Mouse (Mus musculus): ENCODE results near the gene Echs1. TPM values are rescaled to one million over a fixed set of nuclear protein-coding genes. Genes with fewer than 3 reads are reported as not detected.

Echs1 gene
- 44.9 and 45.7 TPM in 2 replicates for polyA plus RNA-seq (2012; ENCODE audit: insufficient read depth, insufficient read length, missing spikeins)

DNA sequence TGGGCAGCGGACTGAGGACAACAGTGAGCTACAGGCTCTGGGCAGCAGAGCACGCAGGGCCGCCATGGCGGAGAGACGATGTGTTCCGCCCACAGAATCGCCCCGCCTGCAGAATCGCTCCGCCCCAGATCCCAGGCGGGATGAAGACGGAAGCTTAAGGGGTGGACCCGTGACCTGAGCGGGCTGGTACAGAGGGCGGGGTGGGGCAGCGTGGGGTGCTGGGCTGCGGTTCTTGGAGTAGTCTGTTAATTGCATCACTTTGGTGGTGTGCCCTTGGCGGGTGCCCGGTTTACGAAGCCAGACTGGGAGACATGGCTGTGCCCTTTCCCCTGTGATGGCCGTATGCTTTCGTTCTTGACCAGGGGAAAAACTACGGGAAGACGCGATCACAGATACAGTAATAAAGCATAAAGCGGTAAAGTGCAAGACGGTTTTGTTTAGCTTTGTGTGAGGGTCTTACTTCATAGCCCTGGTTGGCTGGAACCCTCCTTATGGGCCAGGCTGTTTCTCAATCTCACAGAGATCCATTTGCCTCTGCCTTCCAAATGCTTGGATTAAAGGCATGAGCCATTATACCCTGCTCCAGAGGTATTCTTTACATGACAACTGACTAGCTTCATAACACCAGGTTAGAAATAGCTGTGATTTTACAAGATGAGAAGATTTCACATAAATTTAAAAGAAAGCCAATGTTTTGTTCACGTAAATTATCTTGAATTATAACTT, at the start of gene Echs1:
Gene Echs1 (minus strand): TSS at position 148 of the 726 bp plus-strand sequence.
- peak within 1 kb of the TSS; percentile 79 for H3K4me3 ChIP-seq (ENCODE audit: insufficient read depth, low read length)
- peaks cover 24% of the 10 kb centered on the region for H3K4me1 ChIP-seq (ENCODE audit: control insufficient read depth, insufficient read depth, low read length)
- peak within 1 kb of the TSS; percentile 73 for H3K27ac ChIP-seq (ENCODE audit: insufficient read depth, low read depth, low read length)
- TF ChIP-seq CTCF (IDR thresholded peaks at IDR 0.05; ENCODE audit: low read depth, low read length) (no peak), POLR2A (IDR thresholded peaks at IDR 0.05; ENCODE audit: borderline replicate concordance, low read depth, low read length) (no peak)

DNA sequence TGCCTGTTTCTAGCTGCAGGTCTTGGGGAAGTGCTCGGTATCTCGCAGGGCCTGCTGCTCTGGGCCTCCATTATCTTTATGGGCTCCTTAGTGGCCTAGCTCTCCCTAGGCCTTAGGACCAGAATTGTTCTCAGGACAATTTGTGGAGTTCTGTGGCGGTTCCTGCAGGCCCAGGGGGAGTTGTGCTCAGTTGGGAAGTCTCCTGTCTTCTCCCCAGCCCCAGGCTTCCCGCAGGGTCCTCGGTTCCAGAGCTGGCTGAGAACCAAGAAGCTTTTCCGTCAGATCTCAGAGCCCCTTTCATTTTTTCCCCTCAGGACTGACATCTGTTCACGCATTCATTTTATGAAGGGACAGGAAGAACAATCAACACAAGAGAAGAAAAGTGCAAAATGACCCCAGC, 48.4 kb upstream of the Echs1 start, which contains the start of gene Olfr522:
Gene Olfr522 (minus strand): TSS at position 101 of the 400 bp plus-strand sequence.
- Histone ChIP-seq H3K4me3 (ENCODE audit: insufficient read depth, low read length) (no peak within 1 kb of the TSS), H3K27ac (ENCODE audit: insufficient read depth, low read depth, low read length) (no peak within 1 kb of the TSS), H3K4me1 (ENCODE audit: control insufficient read depth, insufficient read depth, low read length) (peaks cover 4% of the 10 kb centered on the region)
- TF ChIP-seq CTCF (IDR thresholded peaks at IDR 0.05; ENCODE audit: low read depth, low read length), result no peak
- TF ChIP-seq POLR2A (IDR thresholded peaks at IDR 0.05; ENCODE audit: borderline replicate concordance, low read depth, low read length), result no peak

DNA sequence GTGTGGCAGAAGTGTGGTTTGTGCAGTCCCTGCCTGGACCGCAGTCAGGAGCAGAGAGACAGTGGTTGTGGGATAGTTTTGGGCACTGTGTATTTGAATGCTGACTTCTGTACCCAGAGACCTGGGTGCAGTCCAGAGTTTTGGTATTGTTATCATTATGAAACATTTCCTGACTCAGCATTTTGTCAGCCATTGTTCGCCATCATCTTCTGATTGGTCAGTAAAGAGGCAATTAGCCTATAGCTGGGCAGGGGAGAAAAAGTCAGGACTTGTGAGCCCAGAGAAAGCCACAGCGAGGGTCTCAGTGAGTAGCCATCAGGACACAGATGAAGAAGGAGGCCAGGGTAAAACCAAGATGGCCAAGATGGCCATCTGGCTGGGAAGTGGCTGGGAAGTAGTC, 44.1 kb upstream of the Echs1 start:
- H3K4me3 ChIP-seq (ENCODE audit: insufficient read depth, low read length), result no peak overlapping the region
- no peak overlapping the region for H3K27ac ChIP-seq (ENCODE audit: insufficient read depth, low read depth, low read length)
- no peak for TF ChIP-seq POLR2A (IDR thresholded peaks at IDR 0.05; ENCODE audit: borderline replicate concordance, low read depth, low read length)
- TF ChIP-seq CTCF (IDR thresholded peaks at IDR 0.05; ENCODE audit: low read depth, low read length), result no peak

DNA sequence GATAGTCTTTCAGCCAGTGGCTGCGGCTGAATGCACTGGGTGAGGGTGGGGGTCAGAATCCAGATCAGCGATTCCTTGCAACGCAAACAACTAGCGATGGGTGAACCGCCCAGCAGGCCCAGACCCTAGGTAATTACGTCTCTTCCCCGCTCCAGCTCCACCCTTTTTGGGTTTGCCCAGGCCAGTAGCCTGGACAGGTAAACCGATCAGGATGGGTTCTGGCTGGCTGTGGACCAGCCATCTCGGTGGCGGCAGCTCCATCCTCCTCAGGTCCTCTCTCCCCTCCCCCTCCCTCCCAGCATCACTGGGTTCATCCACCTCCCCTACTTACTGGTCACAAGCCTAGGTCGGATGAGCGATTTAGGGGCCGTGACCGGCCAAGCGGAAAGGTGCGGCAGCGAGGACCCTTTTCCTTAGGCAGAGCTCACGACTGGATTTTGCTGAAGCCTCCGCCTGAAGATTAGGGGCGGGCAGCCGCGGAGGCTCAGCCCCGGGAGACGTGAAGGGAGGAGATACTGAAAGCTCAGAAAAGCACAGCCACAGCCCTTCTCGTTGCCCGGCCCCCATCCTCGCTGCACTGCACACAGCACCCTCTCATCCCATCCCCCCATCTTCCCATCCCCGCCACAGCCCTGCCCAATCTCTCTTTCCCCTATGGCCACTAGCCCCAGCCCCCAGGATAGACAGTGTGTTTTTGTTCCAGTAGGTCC, 38.1 kb upstream of the Echs1 start, which contains the start of gene Sprn:
Gene Sprn (minus strand): TSS at position 660 of the 710 bp plus-strand sequence.
- Histone ChIP-seq H3K27ac (ENCODE audit: insufficient read depth, low read depth, low read length) (no peak within 1 kb of the TSS), H3K4me1 (ENCODE audit: control insufficient read depth, insufficient read depth, low read length) (no peaks in the 10 kb centered on the region), H3K4me3 (ENCODE audit: insufficient read depth, low read length) (no peak within 1 kb of the TSS)
- TF ChIP-seq POLR2A (IDR thresholded peaks at IDR 0.05; ENCODE audit: borderline replicate concordance, low read depth, low read length), result no peak
- TF ChIP-seq CTCF (IDR thresholded peaks at IDR 0.05; ENCODE audit: low read depth, low read length), result no peak

More for the DNA sequence above, 44.1 kb upstream of the Echs1 start:
- H3K4me1 ChIP-seq (ENCODE audit: control insufficient read depth, insufficient read depth, low read length), result peaks cover 4% of the 10 kb centered on the region

DNA sequence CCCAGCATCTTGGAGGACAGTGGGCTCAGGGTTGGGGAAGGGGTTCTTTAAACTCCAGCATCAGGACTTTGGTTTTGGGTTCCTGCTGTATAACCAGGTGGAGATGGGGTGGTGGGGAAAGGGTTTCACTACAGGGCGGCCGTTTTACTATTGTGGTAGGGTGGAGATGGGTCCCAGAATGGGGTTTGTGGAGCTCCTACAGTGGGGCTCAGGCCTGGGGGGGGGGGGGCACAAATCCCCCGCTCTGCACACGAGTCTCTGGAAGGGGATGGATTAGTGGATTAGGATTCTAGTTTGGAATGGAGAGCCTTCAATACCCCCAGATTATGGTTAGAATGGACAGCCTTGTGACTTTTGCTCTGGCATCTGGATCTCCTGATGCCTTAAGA, 37.5 kb upstream of the Echs1 start:
- H3K4me1 ChIP-seq (ENCODE audit: control insufficient read depth, insufficient read depth, low read length), result no peaks in the 10 kb centered on the region
- H3K27ac ChIP-seq (ENCODE audit: insufficient read depth, low read depth, low read length), result no peak overlapping the region
- TF ChIP-seq CTCF (IDR thresholded peaks at IDR 0.05; ENCODE audit: low read depth, low read length), result no peak
- no peak for TF ChIP-seq POLR2A (IDR thresholded peaks at IDR 0.05; ENCODE audit: borderline replicate concordance, low read depth, low read length)
- H3K4me3 ChIP-seq (ENCODE audit: insufficient read depth, low read length), result no peak overlapping the region

DNA sequence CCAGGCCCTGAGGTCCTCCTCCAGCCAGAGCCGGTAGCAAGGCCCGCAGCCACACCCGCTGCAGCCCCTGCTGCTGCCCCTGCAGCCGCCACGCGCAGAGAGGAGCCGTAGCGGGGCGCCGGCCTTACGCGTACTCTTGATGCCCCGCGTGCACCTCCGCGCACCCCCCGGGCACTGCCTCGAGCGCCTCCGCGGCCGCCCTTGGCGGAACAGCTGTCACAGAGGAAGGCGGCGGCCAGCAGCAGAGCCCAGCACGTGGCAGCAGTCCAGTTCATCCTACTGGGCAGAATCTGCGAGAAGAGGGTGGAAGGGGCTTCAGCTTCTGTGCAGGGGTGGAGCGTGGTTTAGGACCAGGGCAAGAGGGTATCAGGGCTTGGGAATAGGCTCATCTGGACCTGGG, 37.1 kb upstream of the Echs1 start:
- Histone ChIP-seq H3K27ac (ENCODE audit: insufficient read depth, low read depth, low read length) (no peak overlapping the region), H3K4me1 (ENCODE audit: control insufficient read depth, insufficient read depth, low read length) (no peaks in the 10 kb centered on the region), H3K4me3 (ENCODE audit: insufficient read depth, low read length) (no peak overlapping the region)
- TF ChIP-seq CTCF (IDR thresholded peaks at IDR 0.05; ENCODE audit: low read depth, low read length) (no peak), POLR2A (IDR thresholded peaks at IDR 0.05; ENCODE audit: borderline replicate concordance, low read depth, low read length) (no peak)

DNA sequence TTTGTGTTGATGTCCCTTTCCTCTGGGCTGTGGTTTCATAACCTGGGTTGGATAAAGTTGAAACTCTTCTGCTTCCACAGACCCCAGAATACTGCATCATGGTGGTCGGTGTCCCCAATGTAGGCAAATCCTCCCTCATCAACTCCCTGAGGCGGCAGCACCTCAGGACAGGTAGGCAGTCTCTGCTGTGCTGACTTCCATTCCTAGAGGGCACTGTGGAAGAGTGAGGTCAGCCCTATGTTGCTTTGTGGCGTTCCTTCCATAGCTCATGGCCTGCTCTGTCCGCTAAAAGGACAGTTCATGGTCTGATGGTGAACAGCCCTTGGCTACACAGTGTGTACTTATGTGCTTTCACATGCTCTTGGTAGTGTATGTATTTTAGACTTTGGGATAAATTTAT, 28.3 kb upstream of the Echs1 start:
- TF ChIP-seq POLR2A (IDR thresholded peaks at IDR 0.05; ENCODE audit: borderline replicate concordance, low read depth, low read length), result no peak
- no peak for TF ChIP-seq CTCF (IDR thresholded peaks at IDR 0.05; ENCODE audit: low read depth, low read length)
- Histone ChIP-seq H3K4me1 (ENCODE audit: control insufficient read depth, insufficient read depth, low read length) (no peaks in the 10 kb centered on the region), H3K4me3 (ENCODE audit: insufficient read depth, low read length) (no peak overlapping the region), H3K27ac (ENCODE audit: insufficient read depth, low read depth, low read length) (no peak overlapping the region)

DNA sequence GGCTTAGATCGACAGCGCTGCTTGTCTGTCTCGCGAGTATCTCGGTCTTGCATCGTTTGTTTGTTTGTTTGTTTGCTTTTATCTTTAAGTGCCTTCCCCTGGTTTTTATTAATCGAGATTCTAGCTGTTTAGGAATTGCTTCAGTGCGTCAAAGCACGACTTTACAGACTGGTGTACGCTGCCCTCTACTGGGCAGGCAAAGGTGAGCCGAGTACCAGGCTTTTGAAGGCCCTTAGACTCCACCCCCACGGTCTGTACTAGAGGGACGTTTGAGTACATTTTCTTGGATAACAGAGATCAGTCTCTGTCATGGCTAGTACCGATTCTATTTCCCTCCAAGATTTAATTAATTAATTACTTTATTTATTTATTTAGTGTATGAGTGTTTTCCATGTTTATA, 25.1 kb upstream of the Echs1 start:
- Histone ChIP-seq H3K4me1 (ENCODE audit: control insufficient read depth, insufficient read depth, low read length) (no peaks in the 10 kb centered on the region), H3K27ac (ENCODE audit: insufficient read depth, low read depth, low read length) (no peak overlapping the region), H3K4me3 (ENCODE audit: insufficient read depth, low read length) (no peak overlapping the region)
- TF ChIP-seq CTCF (IDR thresholded peaks at IDR 0.05; ENCODE audit: low read depth, low read length) (peak; percentile 84), POLR2A (IDR thresholded peaks at IDR 0.05; ENCODE audit: borderline replicate concordance, low read depth, low read length) (no peak)

DNA sequence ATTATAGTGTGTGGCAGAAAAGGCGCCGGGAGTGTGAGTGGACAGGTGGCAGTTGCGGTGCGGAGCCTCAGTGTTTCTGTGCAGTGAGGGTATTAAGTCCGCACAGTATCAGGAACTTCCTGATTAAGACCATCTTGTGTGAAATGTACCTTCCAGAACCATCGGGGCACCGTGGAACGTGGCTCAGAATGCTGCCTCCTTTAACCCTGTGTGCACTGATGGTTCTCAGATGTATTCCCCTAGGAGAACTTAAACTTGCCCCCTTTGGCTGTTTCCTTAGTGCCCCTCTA, 21.7 kb upstream of the Echs1 start:
- TF ChIP-seq POLR2A (IDR thresholded peaks at IDR 0.05; ENCODE audit: borderline replicate concordance, low read depth, low read length), result no peak
- Histone ChIP-seq H3K4me1 (ENCODE audit: control insufficient read depth, insufficient read depth, low read length) (peaks cover 16% of the 10 kb centered on the region), H3K4me3 (ENCODE audit: insufficient read depth, low read length) (peak overlapping the region; percentile 98), H3K27ac (ENCODE audit: insufficient read depth, low read depth, low read length) (peak overlapping the region; percentile 86)
